Mouse (Mus musculus) spleen, adult 2 months (tissue): ENCODE results near the gene Wscd2.

Source experiments
- CTCF ChIP-seq: fragments of 200-500 bp; IDR thresholded peaks from 2 replicates; pipeline ENCODE4 v1.5.1; 2011; ENCODE audit warnings: mild to moderate bottlenecking, inconsistent platforms; ENCODE audit not compliant: insufficient read depth, insufficient read length, insufficient replicate concordance; ENCODE audit errors: extremely low read depth
- POLR2A ChIP-seq: fragments of 200-500 bp; IDR thresholded peaks from 2 replicates; pipeline ENCODE4 v1.6.1; 2011; ENCODE audit warnings: low read depth, low read length, inconsistent platforms

DNA sequence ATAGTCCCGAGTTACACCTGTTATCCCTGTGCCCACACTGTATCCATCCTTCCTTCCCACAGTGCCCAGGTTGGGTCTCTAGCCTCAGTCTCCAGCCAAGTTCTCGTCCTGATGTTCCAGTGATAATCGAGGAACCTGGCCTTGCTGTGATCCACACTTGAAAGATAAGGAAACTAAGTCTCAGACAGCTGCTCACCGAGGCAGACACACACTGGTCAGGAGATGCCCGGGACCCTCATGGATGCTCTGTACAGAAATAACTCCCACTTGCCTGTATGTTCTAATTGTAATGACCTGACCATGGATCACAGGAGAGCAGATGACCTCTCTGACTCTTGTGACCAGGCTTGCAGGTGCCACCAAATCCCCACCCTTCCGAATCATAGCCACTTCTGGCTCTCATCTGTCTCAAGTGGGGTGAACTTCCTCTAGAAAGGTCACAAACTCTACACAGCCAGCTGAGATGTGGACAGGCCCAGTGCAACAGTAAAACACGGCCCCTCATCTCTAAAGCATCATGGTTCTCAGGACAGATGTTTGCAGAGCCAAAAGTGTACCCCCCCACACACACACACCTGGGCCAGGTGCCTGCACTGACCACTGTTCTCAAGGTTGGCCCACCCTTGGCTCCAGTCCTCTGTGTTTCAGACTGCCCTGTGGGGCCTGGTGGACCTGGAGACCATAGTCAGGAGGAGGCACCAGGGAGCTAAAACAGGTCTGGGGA, 144.9 kb downstream of the Wscd2 start:
- no peak for TF ChIP-seq POLR2A
- TF ChIP-seq CTCF: no peak
